Mouse (Mus musculus): ENCODE data around the gene Tnnc2.

The Tnnc2 gene

DNA sequence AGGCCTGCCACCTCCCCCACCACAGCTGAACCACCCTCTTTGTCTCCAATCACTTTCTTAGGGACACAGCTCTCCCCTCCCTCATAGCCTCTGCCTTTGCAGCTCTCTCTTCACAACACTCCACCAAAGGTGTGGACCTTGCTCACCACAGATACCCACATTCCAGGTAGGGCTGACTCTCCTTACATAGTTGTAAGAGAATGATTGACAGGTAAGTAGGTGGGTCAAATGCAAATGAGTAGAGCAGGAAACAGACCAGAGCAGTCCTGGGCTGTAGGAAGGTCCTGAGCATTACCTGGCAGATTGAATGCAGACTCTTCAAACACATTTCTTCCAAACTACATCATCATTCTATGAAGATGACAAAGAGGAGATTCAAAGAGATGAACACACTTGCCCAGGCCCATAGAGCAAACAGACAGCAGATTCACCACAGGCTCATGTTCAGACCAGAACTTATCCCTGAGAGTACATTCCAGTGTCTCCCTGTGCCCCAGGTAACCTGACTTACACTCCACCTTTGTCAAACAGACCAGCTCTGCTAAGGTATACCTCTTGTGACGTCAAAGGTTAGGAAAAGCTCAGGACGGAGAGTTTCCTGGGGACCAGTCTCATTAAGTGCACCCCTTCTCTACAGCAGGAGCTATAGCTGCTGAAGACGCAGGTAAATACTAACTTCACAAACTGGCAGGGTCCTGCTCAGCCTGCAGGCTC, 42.2 kb downstream of the Tnnc2 start:
- no peak for DNase-seq (ENCODE audit: low read depth, low spot score)

DNA sequence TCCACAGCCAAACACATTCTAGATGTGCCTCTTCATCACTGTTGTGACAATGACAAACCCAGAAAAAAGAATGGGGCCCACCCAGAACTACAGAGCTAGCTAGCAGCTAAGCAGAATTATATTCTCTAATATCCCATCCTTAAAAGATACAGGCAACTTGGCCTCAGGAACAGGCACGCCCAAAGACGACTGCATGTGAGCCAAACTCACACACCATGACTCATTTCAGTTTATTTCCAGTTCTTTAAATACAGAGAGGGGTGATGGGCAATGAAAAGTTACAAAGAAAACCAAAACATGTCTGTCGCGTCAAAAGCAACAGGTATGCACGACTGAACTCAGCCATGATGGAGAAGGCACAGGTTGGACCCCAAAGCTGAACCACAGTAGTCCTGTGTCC, 44.3 kb downstream of the Tnnc2 start:
- DNase-seq (ENCODE audit: low read depth, low spot score): no peak

DNA sequence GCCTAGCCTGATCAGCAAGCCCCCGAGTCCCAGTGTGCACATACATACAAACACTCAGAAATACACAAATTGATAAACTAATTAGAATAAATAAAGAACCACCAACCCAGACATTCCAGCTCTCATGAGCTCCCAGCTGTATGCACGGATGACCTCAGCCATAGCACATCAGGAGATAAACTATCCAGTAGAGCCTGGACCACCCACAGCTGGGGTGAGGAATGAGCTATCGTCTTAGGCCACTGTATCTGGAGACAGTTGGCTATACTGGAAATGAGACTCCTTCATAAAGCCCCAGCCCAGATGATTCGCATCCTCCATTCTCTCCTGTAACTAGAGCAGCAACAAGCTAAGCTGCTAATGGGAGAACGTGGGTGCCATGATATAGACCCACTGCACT, 44.9 kb downstream of the Tnnc2 start:
- DNase-seq (ENCODE audit: low read depth, low spot score): no peak

DNA sequence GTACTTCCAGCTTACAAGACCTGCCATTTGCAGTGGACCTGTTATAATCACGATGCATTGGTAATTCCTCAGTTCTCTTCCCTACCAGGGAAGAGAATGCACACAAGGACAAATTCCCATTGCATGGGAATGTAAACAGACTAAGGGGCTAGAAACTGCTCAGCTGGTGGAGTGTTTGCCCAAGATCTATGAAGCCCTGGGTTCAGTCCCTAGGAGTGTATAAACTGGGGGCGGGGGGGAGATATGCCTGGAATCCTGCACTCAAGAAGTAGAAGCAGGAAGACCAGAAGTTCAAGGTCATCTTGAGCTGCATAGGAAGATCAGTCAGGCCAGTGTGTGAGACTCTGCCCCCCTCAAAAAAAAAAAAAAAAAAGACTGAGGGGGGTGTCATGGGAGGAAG, 46.5 kb downstream of the Tnnc2 start:
- DNase-seq (ENCODE audit: low read depth, low spot score): no peak

DNA sequence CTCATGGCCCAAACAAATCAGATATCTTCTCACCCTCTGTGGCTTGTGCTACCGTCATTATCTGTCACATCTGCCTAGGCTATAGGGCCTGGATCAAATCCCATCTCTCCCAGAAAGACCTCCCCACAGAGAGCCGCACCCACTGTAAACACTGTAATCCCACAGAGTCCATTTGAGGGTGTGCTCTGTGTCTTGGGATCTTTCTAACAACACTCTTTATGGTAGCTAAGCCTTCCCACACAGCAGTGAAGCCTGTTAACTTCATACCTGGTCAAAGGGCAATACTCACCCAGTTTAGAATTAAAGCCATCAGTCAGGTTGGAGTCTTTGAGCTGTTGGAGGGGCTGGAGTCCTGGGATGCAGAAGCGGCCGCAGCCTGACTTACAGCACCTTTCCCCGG, 48.0 kb downstream of the Tnnc2 start:
- DNase-seq (ENCODE audit: low read depth, low spot score): no peak
